Mouse (Mus musculus) frontal cortex, adult (tissue): ENCODE measurements around the gene Gprin3.
A peak's percentile ranks its signal among the peaks of the same experiment; 100 is the strongest.

Experiments used
- ATAC-seq: cut with Nextera tagmentation; 2 replicates; pipeline ENCODE4 v1.9.2; 2017; ENCODE audit warnings: mild to moderate bottlenecking, moderate library complexity, mixed read lengths; ENCODE audit not compliant: low TSS enrichment

Gprin3 gene

GRCm38 (mm10) chr6:59425824-59426533, at the start of gene Gprin3:
Gene Gprin3 (minus strand): TSS chr6:59426294.
- ATAC-seq = peak; percentile 93

- no peak for ATAC-seq
Observed at GRCm38 (mm10) chr6:59458861-59459260, 32.8 kb upstream of the Gprin3 start.

- ATAC-seq = no peak
Observed at GRCm38 (mm10) chr6:59456116-59456515, 30.0 kb upstream of the Gprin3 start.

GRCm38 (mm10) chr6:59451348-59451747, 25.3 kb upstream of the Gprin3 start:
- no peak for ATAC-seq

GRCm38 (mm10) chr6:59445101-59445503, 19.0 kb upstream of the Gprin3 start:
- no peak for ATAC-seq

GRCm38 (mm10) chr6:59435906-59436305, 9.8 kb upstream of the Gprin3 start:
- ATAC-seq = no peak

GRCm38 (mm10) chr6:59433116-59433515, 7.0 kb upstream of the Gprin3 start:
- no peak for ATAC-seq

GRCm38 (mm10) chr6:59426534-59426885, 416 bp upstream of the Gprin3 start:
- ATAC-seq = no peak

- no peak for ATAC-seq
Observed at GRCm38 (mm10) chr6:59424871-59425740, 988 bp downstream of the Gprin3 start.

GRCm38 (mm10) chr6:59423836-59424235, 2.3 kb downstream of the Gprin3 start:
- ATAC-seq = no peak

- ATAC-seq = peak; percentile 51; the same call in 1 of the 2 replicates
Observed at GRCm38 (mm10) chr6:59419264-59419663, 6.8 kb downstream of the Gprin3 start.

- ATAC-seq = peak; percentile 84
Observed at GRCm38 (mm10) chr6:59418659-59419058, 7.4 kb downstream of the Gprin3 start.

GRCm38 (mm10) chr6:59414816-59415215, 11.3 kb downstream of the Gprin3 start:
- no peak for ATAC-seq

GRCm38 (mm10) chr6:59412417-59413346, 13.4 kb downstream of the Gprin3 start:
- ATAC-seq = peak; percentile 53

- ATAC-seq = peak; percentile 71
Observed at GRCm38 (mm10) chr6:59409001-59409700, 16.9 kb downstream of the Gprin3 start.

- ATAC-seq = peak; percentile 75; the same call in 1 of the 2 replicates
Observed at GRCm38 (mm10) chr6:59407482-59407997, 18.6 kb downstream of the Gprin3 start.

GRCm38 (mm10) chr6:59390208-59390607, 35.9 kb downstream of the Gprin3 start:
- no peak for ATAC-seq

- peak; percentile 84 for ATAC-seq
Observed at GRCm38 (mm10) chr6:59365300-59365699, 60.8 kb downstream of the Gprin3 start.

- no peak for ATAC-seq
Observed at GRCm38 (mm10) chr6:59363282-59363681, 62.8 kb downstream of the Gprin3 start.

- no peak for ATAC-seq
Observed at GRCm38 (mm10) chr6:59354943-59355342, 71.2 kb downstream of the Gprin3 start.
